Mouse (Mus musculus): ENCODE measurements around the gene Rfk.

Gene Rfk

GRCm38 (mm10) chr19:17382807-17383397 is 10.9 kb upstream of the Rfk start:
- DNase-seq (ENCODE audit: low read depth, low spot score), result no peak

DNA sequence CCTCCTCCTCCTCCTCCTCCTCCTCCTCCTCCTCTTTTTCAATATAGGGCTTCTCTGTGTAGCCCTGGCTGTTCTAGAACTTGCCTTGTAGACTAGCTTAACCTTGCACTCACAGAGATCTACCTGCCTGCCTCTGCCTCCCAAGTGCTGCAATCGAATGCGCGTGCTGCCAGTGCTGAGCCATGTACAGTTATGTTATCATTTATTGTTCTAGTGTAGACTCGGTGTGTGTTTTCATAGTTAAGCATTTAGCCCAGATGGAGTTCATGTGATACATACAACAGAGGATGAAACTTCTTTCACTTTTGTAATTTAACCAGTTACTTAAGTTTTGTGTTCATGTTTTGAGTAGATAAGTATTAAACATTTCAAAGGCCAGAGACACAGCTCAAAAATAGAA is 8.8 kb upstream of the Rfk start:
- no peak for DNase-seq (ENCODE audit: low read depth, low spot score)

DNA sequence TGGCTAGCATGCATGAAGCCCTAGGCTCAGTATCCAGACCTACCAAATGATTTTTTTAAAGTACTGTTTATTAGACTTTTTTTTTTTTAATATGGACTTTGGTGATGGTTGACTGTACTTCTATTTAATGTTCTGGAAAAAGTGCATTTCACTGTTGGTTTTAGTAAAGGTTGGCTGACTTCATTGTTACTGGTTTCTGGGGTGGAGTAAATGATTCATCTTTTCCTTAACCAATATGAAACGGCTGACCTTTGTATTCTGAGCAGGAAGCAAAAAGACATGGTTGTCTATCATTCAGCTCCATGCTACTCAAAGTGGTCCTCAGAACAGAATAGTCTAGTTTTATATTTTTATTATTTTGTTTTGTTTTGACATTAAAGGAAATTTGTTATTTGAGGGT is 8.4 kb upstream of the Rfk start:
- DNase-seq (ENCODE audit: low read depth, low spot score), result no peak

GRCm38 (mm10) chr19:17386424-17386823 is 7.4 kb upstream of the Rfk start:
- no peak for DNase-seq (ENCODE audit: low read depth, low spot score)

GRCm38 (mm10) chr19:17388404-17388803 is 5.4 kb upstream of the Rfk start:
- DNase-seq (ENCODE audit: low read depth, low spot score), result no peak

DNA sequence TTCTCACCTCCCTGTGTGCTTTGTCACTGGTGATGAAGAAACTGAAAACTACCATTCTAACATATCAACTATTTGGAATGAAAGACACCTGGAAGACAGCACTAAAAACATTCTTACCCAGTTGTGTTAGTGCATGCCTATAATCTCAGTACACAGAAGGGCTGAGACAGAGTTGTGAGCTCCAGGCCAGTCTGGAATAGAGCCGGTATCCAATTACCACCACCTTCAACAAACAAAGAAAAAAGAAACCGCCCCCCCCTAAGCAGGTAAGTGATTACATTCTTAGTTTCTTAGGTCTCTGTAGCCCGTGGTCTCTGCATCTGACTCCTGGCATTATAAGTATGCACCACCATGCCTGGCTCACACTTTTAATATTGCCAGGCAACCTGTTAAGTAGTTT is 977 bp upstream of the Rfk start:
- no peak for DNase-seq (ENCODE audit: low read depth, low spot score)

GRCm38 (mm10) chr19:17396802-17397201 is 3.0 kb downstream of the Rfk start:
- no peak for DNase-seq (ENCODE audit: low read depth, low spot score)

- no peak for DNase-seq (ENCODE audit: low read depth, low spot score)
Observed at GRCm38 (mm10) chr19:17397922-17398321, 4.1 kb downstream of the Rfk start.

DNA sequence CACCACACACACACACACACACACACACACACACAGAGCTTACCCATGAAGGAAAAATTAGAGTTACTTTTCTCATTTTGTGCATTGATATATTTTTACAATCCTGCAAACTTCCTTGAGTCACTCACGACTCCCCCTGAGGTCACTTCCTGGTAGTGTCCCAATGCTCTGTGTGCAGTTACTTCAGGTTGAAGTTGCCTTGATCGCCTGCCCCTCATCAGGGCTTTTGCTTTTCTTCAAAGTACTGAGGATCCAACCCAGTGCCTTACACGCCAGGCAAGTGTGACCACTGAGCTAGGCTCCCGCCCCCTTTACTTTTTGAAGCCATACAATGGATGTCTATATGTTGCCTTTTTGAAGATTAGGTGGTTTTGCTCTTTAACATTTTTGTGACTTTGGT is 6.1 kb downstream of the Rfk start:
- no peak for DNase-seq (ENCODE audit: low read depth, low spot score)

DNA sequence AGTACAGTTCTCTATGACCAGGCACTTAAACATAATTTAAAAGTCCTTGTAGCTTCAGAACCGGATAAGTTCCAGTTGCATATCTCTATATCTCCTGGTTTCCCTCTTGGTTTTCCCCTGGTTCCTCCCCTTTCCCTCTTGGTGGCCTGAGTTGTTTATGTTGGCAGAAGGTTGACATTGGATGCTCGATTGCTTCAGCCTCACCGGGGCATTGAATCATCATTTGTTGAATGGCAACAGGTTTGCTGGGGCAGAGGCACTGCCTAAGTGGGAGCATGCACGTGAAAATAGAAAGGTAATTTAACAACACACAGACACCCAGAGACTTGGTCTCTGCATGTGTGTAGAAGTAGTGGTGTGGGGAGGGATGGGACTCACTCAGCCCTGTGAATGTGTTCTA is 6.7 kb downstream of the Rfk start:
- no peak for DNase-seq (ENCODE audit: low read depth, low spot score)

GRCm38 (mm10) chr19:17403175-17403574 is 9.3 kb downstream of the Rfk start:
- DNase-seq (ENCODE audit: low read depth, low spot score), result no peak

DNA sequence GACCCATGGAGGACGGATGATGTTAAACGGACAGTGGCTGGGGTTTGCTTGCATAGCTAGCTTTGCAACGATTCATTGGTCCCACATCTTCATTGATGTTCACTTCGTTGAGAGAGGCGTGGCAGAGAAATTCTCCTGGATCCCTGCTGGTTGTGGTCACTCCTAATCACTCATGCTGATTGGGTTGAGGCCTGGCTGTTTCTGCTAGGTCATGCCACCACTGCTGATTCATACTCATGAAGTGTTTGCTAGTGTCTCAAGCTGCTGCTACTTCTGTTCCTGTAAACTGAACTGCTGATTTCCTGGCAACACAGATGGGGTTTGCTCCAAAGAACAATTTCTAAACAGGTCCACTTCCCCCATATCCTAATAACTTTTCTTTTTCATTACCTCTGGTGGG is 13.0 kb downstream of the Rfk start:
- no peak for DNase-seq (ENCODE audit: low read depth, low spot score)

GRCm38 (mm10) chr19:17408591-17408990 is 14.7 kb downstream of the Rfk start:
- DNase-seq (ENCODE audit: low read depth, low spot score), result no peak

- DNase-seq (ENCODE audit: low read depth, low spot score), result no peak
Observed at GRCm38 (mm10) chr19:17409351-17409750, 15.5 kb downstream of the Rfk start.

DNA sequence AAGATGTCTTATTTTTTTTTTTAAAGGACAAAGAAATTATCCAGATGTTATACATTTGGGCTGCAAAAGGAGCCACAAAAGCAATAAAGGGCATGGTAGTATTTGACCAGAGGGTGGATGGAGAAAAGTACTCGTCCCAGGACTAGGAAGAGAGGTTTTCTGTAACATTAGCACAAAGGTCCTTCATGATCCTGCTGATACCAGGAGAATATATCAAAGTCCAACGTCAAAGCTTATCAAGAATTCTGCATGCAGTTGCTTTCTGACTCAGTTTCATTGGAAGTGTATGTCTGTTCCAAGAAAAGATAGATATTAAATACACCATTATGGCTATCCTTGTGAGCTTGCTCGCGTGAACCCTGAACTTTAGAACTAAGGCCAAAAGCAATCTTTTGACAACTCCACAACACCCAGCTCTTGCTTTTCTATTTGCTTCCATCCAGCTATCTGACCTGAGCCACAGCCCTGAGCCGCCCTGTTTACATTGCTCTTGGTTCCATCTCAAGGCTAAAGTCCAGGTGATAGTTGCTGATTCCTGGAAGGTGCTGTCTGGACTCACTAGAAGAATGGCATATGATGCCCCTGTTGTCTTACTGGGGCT is 16.7 kb downstream of the Rfk start:
- no peak for DNase-seq (ENCODE audit: low read depth, low spot score)

DNA sequence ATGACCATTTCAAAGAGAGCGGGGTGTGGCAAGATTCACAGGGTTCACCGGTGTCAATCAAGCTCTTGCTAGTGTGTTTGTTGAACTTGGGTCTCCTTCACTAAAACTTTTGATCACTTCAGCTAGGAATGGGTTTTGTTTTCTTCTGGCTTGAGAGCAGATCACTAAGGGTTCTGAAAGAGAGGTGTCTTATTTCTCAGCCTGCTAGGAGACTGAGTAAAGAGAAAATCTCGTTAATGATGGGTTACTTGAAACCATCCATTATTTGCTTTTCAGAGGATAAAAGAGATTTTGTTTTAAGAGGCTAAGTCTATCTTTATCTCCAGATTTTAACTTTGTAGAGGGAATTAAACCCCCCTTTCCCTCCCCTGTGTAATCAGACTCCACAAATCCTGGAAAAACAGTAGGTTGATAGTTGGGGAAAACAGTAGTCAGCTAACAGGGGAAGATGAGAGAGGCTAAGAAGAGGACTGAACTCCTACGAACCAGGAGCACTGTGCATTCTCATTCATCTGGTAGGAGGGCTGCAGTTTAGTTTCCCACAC is 19.1 kb downstream of the Rfk start:
- DNase-seq (ENCODE audit: low read depth, low spot score), result no peak

DNA sequence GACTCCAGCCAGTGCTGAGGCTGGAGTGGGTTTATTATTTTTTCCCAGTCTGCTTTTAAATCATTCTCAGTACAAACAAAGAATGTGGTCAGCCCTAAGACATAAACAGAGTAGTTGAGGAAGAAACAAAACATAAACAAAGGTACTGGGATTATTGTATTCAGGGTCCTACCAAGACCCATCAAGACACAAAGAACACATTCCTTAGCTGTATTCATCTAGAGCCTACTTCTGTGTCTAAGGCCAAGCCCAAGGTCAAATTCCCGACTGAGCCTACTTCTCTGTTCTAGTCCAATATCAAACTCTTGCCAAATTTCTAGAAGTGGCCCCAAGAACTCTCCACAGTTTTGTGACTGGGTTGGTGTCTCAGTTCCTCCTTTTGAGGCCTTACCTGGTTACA is 24.0 kb downstream of the Rfk start:
- no peak for DNase-seq (ENCODE audit: low read depth, low spot score)

DNA sequence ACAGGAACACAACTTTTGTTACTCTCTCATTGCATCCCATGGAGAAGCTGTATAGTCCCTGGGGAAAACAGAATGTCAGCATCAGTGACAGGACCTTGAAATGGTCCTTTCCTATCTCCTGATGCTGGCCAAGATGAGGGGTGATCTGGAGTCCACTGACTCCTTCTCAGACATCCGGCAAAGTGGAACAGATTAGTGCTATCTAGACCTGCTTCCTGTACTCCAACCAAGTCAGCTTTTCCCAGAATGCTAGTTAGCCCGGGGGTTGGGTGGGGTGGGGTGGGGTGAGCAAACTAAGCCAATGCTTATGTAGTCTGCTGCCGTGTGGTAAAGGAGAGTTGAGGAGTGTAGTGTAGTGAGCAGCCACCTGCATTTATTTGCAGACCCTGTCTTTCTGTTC is 29.5 kb downstream of the Rfk start:
- no peak for DNase-seq (ENCODE audit: low read depth, low spot score)

- DNase-seq (ENCODE audit: low read depth, low spot score), result no peak
Observed at GRCm38 (mm10) chr19:17427824-17428560, 34.1 kb downstream of the Rfk start.

GRCm38 (mm10) chr19:17428561-17428914 is 34.7 kb downstream of the Rfk start:
- no peak for DNase-seq (ENCODE audit: low read depth, low spot score)

DNA sequence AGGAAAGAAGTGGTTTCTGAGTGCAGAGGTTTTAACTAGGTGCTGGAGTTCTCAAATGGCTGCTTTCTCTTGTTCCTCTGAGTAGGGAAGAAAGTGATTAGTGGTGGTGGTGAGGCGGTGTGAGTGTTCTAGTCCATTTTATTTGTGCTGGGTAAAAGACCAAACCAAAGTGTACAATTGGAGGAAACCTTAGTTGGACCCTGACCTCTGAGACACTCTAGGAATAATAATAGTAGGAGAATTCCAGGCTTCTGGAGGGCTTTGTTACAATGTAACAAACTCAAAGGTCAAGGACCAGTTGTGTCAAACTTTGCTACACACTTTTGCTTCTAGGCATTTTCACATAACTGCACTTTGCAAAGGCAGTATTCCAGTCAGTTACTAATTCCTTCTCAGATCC is 42.8 kb downstream of the Rfk start:
- DNase-seq (ENCODE audit: low read depth, low spot score), result no peak

- DNase-seq (ENCODE audit: low read depth, low spot score), result no peak
Observed at GRCm38 (mm10) chr19:17439476-17440189, 45.8 kb downstream of the Rfk start.
